Mouse (Mus musculus) telencephalon, adult 2 months (tissue): ENCODE measurements around the gene Cd79a.
"Not testable (repeated sequence)": the region's sequence is repeated elsewhere in the genome, so short reads cannot be mapped to it uniquely, and the experiment has no call there.

Experiments used
- DNase-seq: peaks from one replicate; pipeline ENCODE4 v3.0.0-alpha.2; 2011; ENCODE audit warnings: low read depth, low spot score

Gene Cd79a

DNA sequence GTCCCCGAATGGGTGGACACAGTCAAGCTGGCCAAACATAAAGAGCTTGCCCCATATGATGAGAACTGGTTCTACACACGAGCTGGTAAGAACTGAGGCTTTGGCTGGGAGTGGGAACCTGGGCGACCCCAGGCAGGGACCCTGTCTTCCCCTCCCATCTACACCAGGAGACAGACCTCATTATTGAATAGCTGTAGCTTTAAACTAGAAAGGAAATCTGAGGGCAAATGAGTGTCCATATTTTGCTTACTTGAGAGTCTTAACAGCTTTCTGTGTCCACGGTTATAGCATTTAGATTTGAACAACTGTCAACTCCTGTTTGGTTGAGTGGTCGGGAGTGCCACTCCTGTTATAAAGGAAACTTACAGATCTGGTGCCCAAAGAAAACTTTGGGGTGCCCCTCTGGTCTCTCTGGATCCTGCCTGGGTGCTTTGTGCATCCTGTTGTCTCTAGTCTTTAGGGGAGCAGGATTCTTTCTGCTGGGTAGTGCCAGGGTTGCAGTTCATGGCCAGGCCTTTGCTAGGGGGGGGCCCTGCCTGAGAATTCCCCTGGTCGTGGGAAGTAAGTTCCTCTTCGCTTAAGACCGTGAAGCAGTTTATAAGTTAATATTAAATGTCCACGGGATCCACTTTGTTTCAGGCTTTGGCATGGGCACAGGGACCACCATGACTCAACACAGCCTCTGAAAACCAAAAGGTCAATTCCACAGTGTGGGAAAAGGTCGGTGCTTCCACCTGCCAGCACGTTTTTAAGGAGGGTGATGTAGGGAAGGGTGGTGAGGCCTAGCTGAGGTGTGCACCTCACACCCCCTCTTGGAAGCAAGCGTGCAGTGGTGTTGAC lies 11.5 kb upstream of the Cd79a start:
- no peak for DNase-seq

- no peak for DNase-seq
These were observed 10.9 kb upstream of the Cd79a start for GRCm38 (mm10) chr7:24886308-24886633.

DNA sequence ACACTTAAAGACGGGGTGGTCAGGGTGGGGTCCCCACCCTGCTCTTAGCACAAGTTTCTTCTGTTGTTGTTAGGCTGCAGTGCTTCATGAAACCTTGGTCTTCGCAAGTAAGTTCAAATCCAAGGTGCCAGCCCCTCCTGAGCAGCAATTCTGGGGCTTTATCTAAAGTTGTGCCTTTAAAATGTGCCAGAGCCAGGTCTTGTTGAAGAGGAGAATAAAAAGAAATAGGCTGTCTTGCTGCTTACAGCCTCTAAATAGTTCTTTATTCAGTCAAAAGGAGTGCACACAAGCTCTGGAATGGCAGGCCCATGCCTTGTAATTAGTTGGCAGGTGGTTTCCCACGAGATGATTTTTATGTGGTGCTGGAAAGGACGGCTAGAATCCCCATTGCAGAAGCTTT lies 10.1 kb upstream of the Cd79a start:
- DNase-seq, result no peak

- no peak for DNase-seq
These were observed 7.6 kb upstream of the Cd79a start for GRCm38 (mm10) chr7:24889431-24890220.

- DNase-seq, result peak; percentile 49
These were observed 6.6 kb upstream of the Cd79a start for GRCm38 (mm10) chr7:24890281-24891216.

GRCm38 (mm10) chr7:24891241-24892124 lies 5.7 kb upstream of the Cd79a start:
- DNase-seq, result no peak

GRCm38 (mm10) chr7:24892125-24892583 lies 5.0 kb upstream of the Cd79a start:
- DNase-seq, result no peak

DNA sequence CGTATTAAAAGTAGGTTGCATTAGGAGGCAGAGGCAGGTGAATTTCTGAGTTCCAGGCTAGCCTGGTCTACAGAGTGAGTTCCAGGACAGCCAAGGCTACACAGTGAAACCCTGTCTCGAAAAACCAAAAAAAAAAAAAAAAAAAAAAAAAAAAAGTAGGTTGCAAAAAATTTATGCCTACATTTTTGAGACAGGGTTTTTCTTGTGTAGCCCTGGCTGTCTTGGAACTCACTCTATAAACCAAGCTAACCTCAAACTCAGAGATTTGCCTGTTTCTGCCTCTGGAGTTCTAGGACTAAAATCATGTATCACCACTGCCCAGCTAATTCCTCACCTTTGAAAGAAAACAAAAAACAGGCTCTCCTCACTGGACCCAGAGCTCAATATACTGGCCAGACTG lies 1.4 kb upstream of the Cd79a start:
- DNase-seq, result not testable (repeated sequence)

- no peak for DNase-seq
These were observed 912 bp upstream of the Cd79a start for GRCm38 (mm10) chr7:24896269-24896668.

GRCm38 (mm10) chr7:24897959-24898358 lies 778 bp downstream of the Cd79a start:
- no peak for DNase-seq

DNA sequence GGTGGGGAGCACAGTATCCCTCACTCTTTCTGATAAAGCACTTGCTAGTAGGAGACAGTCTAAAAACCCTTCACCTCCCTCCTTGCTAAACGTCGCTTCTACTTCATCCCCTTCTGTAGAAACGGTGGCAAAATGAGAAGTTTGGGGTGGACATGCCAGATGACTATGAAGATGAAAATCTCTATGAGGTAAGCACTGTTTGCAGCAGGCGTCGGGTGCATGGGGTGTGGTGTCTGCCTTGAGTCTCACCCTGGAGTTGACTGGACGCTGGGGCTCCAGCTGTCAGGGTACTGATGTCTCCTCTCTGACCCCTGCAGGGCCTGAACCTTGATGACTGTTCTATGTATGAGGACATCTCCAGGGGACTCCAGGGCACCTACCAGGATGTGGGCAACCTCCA lies 3.9 kb downstream of the Cd79a start:
- DNase-seq, result no peak

GRCm38 (mm10) chr7:24901842-24902241 lies 4.7 kb downstream of the Cd79a start:
- DNase-seq, result no peak

GRCm38 (mm10) chr7:24902264-24902629 lies 5.1 kb downstream of the Cd79a start:
- DNase-seq, result no peak

DNA sequence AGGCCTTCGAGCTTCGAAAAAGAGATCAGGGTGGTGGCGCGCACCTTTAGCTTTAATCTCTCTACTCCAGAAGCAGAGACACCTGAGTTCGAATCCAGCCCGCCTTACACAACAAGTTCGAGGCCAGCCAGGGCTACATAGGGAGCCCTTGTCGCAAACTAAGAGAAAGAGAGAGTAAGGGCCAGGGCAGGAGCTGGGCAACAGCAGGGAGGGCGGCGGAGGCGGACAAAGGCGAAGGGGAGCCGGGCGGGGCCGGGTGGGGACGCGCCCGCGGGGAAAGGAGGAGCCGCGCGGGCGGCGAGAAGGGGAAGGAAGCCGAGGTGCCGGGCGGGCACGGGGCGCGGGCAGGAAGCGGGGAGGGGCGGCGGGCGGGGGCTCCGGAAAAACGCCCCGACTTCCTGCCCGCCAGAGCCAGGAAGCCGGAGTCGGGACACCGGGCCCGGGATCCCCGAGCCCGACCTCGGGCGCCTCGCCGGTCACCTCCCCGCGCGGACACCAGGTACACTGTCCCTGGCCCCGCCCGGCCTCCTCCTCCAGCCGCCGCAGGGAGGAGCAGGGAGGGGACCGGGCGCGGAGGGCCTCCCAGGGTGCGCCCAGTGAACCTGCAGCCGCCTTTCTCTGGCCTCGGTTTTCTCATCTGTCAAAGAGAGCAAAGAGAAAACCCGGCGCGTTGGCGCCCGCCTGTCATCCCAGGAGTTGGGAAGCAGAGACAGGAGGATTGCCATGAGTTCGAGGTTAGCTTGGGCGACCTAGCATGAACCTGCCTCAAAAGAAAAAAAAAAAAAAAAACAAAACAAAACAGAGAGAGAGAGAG lies 5.7 kb downstream of the Cd79a start, which contains the start of gene Arhgef1:
Gene Arhgef1, plus strand, starts transcription at position 283 of the 814 bp plus-strand sequence.
- DNase-seq, result no peak

DNA sequence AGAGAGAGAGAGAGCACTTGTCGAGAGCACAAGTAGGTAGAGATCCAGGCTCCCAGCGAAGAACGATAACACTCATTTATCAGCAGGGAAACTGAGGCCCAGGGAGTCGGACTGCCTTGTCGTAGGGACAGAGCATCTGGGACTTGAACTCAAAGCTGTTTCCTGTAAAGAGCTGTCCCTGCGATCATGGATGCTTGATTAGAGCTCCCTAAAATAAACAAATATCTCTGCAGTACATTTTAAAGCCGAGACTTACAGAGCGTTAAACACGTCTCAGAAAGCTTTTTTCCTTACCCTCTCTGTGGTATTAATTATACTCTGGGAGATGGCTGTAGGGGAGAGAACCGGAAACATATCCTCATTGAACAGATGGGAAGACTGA lies 6.3 kb downstream of the Cd79a start:
- no peak for DNase-seq

DNA sequence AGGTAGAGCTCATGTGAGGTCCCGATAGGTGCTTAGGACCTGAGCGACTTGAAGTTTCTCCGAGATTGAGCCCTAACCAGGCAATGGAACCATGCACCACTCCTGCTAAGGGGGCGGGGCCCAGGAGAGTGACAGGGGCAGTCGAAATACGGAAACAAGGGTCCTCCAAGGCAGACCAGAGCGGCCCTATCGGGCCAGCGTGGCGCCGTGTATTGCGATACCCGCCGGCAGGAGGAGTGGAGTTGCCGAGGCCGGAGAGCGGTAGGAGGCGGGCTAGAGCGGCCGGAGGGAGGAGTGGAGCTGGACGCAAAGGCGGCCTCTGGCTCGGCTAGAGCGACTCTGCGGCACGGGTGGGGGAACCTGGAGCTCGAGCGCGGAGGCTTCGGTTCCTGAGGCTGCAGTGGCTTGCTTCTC lies 6.9 kb downstream of the Cd79a start:
- peak; percentile 98 for DNase-seq

- no peak for DNase-seq
These were observed 7.8 kb downstream of the Cd79a start for GRCm38 (mm10) chr7:24904936-24905335.

GRCm38 (mm10) chr7:24906551-24906950 lies 9.4 kb downstream of the Cd79a start:
- no peak for DNase-seq

DNA sequence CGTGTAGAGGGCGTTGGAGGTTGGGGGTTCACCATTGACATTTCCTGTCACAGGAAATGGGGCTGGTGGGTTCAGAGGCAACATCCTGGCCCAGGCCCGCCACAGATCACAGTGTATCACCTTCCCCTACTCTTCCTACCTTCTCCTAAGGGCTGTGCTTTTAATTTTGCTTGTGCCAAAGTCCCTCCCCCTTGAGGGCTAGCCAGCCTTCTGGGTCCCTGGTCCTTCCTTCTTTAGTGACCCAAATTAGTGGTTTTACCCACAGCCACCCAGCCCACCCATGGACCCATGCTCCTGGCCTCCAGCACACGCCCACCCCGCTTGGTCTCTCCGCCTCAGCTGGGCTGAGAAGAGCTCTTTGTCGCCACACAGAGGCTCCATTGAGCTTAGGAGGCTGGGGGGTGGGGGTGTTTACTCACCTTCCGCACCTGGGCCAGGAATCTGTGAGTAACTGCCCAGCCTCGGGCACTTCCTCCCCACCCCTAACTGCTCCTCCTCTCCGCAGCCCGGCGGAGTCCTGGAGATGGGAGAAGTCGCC lies 10.1 kb downstream of the Cd79a start:
- DNase-seq, result no peak

GRCm38 (mm10) chr7:24912480-24912879 lies 15.3 kb downstream of the Cd79a start:
- DNase-seq, result no peak
